Mouse (Mus musculus) embryonic facial prominence, embryonic 11.5 days (tissue): ENCODE measurements around the gene Igsf21. TPM values are rescaled to one million over a fixed set of nuclear protein-coding genes. Genes with fewer than 3 reads are reported as not detected.

Experiments
- ATAC-seq: fragments of 200-750 bp; cut with Nextera tagmentation; replicated peaks from 2 replicates; pipeline ENCODE4 v1.8.0; 2017; ENCODE audit warnings: low read depth; ENCODE audit not compliant: insufficient number of reproducible peaks, low FRiP score, low TSS enrichment
- DNase-seq: peaks from one replicate; pipeline ENCODE4 v3.0.0-alpha.2; 2015; ENCODE audit warnings: low spot score
- H3K27ac ChIP-seq: fragments of 300-500 bp; sonication (generic); replicated peaks from 2 replicates; pipeline ENCODE4 v1.5.1; 2014; ENCODE audit warnings: mild to moderate bottlenecking, low read depth, low read length, control low read depth
- H3K27me3 ChIP-seq: fragments of 300-500 bp; sonication (generic); 2 replicates; pipeline ENCODE4 v1.6.1; 2014; ENCODE audit warnings: mild to moderate bottlenecking, low read length, moderate library complexity, mixed read lengths; ENCODE audit not compliant: control insufficient read depth, insufficient read depth
- H3K36me3 ChIP-seq: fragments of 300-500 bp; sonication (generic); replicated peaks from 2 replicates; pipeline ENCODE4 v1.6.1; 2014; ENCODE audit warnings: low read depth, mild to moderate bottlenecking, low read length, moderate library complexity, mixed read lengths; ENCODE audit not compliant: control insufficient read depth, insufficient read depth
- H3K4me1 ChIP-seq: fragments of 300-500 bp; sonication (generic); 2 replicates; pipeline ENCODE4 v1.6.1; 2014; ENCODE audit warnings: low read length, mixed read lengths; ENCODE audit not compliant: control insufficient read depth, insufficient read depth
- H3K4me2 ChIP-seq: fragments of 300-500 bp; sonication (generic); 2 replicates; pipeline ENCODE4 v1.6.1; 2014; ENCODE audit warnings: low read depth, mild to moderate bottlenecking, control low read depth, low read length, moderate library complexity
- H3K4me3 ChIP-seq: fragments of 300-500 bp; sonication (generic); 2 replicates; pipeline ENCODE4 v1.5.1; 2014; ENCODE audit warnings: low read depth, low read length, control low read depth
- H3K9ac ChIP-seq: fragments of 300-500 bp; sonication (generic); replicated peaks from 2 replicates; pipeline ENCODE4 v1.6.1; 2014; ENCODE audit warnings: mild to moderate bottlenecking, control low read depth, low read length
- H3K9me3 ChIP-seq: fragments of 300-500 bp; sonication (generic); replicated peaks from 2 replicates; pipeline ENCODE4 v1.6.1; 2016; ENCODE audit warnings: mild to moderate bottlenecking, low read length, inconsistent platforms, mixed read lengths; ENCODE audit not compliant: control insufficient read depth
- WGBS: fragments of 180-500 bp; shearing (Covaris S2); extraction: QIAGEN DNeasy Blood & Tissue Kit; methylation state at CpG from one replicate; pipeline ENCODE4 v1.1.7; 2014; 5-methylcytosine and 5-hydroxymethylcytosine counted together
- polyA plus RNA-seq: library from polyadenylated mRNA; unstranded; fragments of >200 nt; fragmentation: Nextera tagmentation; extraction: Ambion mirVana; gene quantifications from 2 replicates; pipeline ENCODE4 v1.2.1, GENCODE M21; 2014

The Igsf21 gene
- polyA plus RNA-seq, 1 experiment from 2014 or later = 0.95 TPM

- no peak overlapping the region for H3K4me3 ChIP-seq
- WGBS = 2% methylated on average over 13 of the region's 13 CpGs
- no peak overlapping the region; the same call in 1 of the 2 replicates for H3K4me2 ChIP-seq
- 0 out of 2 replicates have a peak overlapping the region, but pooled peaks have one; percentile 18 for H3K9ac ChIP-seq
- no peak overlapping the region for H3K27ac ChIP-seq
- ATAC-seq (no peak), DNase-seq (peak; percentile 40)
- no peaks in the 10 kb centered on the region for H3K36me3 ChIP-seq
- no peaks in the 10 kb centered on the region for H3K9me3 ChIP-seq
- no peaks in the 10 kb centered on the region for H3K4me1 ChIP-seq
- H3K27me3 ChIP-seq = peaks cover 10% of the 10 kb centered on the region; the same call in 1 of the 2 replicates
Measured at GRCm38 (mm10) chr4:140037784-140038387, 208.7 kb downstream of the Igsf21 start.

GRCm38 (mm10) chr4:140035232-140035631 is 211.4 kb downstream of the Igsf21 start:
- Histone ChIP-seq H3K27ac (no peak overlapping the region), H3K4me3 (no peak overlapping the region), H3K4me2 (no peak overlapping the region), H3K4me1 (no peaks in the 10 kb centered on the region), H3K9ac (no peak overlapping the region), H3K27me3 (peaks cover 10% of the 10 kb centered on the region; the same call in 1 of the 2 replicates), H3K36me3 (no peaks in the 10 kb centered on the region), H3K9me3 (no peaks in the 10 kb centered on the region)
- 70% methylated on average over 15 of the region's 15 CpGs for WGBS
- ATAC-seq = no peak
- DNase-seq = no peak

DNA sequence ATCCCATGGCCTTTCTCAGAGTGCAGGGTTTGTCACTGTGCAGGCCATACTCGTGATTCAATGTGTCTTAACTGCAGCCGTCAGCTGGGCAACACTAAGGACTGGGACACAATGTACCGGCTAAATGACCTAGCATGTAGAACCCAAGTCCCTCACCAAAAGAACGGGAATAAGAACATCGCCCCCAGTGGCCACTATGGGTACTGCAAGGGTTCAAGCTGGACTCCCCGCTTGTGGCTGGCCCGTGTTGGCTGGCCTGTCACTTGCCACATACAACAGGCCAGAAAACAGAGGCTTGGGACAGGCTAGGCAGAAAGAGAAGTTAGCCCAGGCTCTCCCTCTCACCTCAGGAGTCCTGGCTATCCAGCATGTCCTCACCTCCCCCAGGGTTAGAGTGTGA is 213.2 kb downstream of the Igsf21 start:
- ATAC-seq (no peak), DNase-seq (peak; percentile 70)
- 36% methylated on average over 7 of the region's 7 CpGs for WGBS
- Histone ChIP-seq H3K4me1 (no peaks in the 10 kb centered on the region; the same call in 1 of the 2 replicates), H3K4me3 (no peak overlapping the region), H3K27me3 (peaks cover 8% of the 10 kb centered on the region; the same call in 1 of the 2 replicates), H3K36me3 (no peaks in the 10 kb centered on the region), H3K4me2 (no peak overlapping the region), H3K9me3 (no peaks in the 10 kb centered on the region), H3K27ac (no peak overlapping the region), H3K9ac (no peak overlapping the region)

- Histone ChIP-seq H3K4me1 (no peaks in the 10 kb centered on the region; the same call in 1 of the 2 replicates), H3K9me3 (no peaks in the 10 kb centered on the region), H3K4me2 (no peak overlapping the region), H3K9ac (no peak overlapping the region), H3K27ac (no peak overlapping the region), H3K4me3 (no peak overlapping the region), H3K27me3 (no peaks in the 10 kb centered on the region), H3K36me3 (no peaks in the 10 kb centered on the region)
- peak; percentile 66 for ATAC-seq
- peak; percentile 61 for DNase-seq
- WGBS = 29% methylated on average over 6 of the region's 6 CpGs
Measured at GRCm38 (mm10) chr4:140030415-140030814, 216.2 kb downstream of the Igsf21 start.

- Histone ChIP-seq H3K4me1 (no peaks in the 10 kb centered on the region; the same call in 1 of the 2 replicates), H3K4me2 (no peak overlapping the region), H3K27me3 (no peaks in the 10 kb centered on the region), H3K36me3 (no peaks in the 10 kb centered on the region), H3K9ac (no peak overlapping the region), H3K9me3 (no peaks in the 10 kb centered on the region), H3K4me3 (no peak overlapping the region), H3K27ac (no peak overlapping the region)
- 0 out of 2 replicates have a peak, but pooled peaks have one; percentile 37 for ATAC-seq
- WGBS = 49% methylated on average over 5 of the region's 5 CpGs
- DNase-seq = no peak
Measured at GRCm38 (mm10) chr4:140030040-140030386, 216.6 kb downstream of the Igsf21 start.

DNA sequence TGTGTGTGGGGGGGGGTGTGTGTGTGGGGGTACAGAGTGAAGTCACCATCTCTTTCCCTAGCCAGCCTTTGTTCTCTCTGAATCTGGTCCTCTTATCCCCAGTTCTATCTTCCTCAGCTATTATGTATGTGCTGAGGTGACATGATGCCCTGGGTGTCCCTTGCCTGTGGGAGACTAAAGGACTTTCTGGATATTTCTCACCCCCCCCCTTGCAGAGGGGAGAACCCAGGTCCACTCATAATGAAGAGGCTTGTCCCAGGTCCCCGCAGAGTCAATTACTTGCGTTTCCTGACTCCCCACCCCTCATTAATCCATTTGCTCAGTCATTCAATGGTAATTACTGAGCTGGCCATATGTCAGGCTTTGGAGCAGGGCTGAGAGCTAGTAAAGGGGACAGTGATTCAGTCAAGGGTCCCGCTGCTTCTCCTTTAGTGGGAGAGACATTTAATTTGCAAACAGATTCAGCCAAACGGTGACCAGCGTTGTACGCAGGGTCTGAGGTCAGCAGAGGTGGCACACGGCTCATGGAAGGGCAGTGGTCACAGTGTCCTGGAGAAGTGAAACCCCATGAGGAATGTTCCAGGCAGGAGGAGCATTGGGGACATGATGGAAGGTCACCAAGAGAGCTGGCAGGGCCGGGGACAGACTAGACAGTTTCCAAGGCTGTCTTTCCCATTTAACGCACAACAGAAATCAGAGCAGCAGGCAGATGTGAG is 217.1 kb downstream of the Igsf21 start:
- ATAC-seq = no peak
- DNase-seq = no peak

DNA sequence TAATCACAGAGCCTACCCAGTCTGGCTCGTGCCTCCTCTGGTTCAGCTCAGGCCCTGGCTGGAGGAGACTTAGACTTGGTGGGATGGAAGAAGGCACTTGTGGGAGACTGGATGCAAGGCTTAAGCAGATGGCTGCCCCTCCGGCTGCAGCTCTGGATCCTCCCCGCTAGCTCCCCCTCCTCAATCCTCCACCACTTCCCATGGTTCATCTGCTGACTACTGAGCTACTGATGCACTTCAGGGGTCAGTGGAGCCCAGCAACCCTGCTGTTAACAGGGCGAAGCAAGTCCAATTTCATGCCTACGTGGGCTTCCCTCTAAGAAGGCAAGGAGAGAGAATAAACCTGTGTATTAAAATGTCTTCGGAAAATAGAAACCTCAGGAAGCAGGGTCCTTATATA is 222.8 kb downstream of the Igsf21 start:
- Histone ChIP-seq H3K27ac (no peak overlapping the region), H3K4me2 (no peak overlapping the region), H3K4me1 (no peaks in the 10 kb centered on the region), H3K36me3 (no peaks in the 10 kb centered on the region), H3K4me3 (no peak overlapping the region), H3K9me3 (no peaks in the 10 kb centered on the region), H3K27me3 (no peaks in the 10 kb centered on the region), H3K9ac (no peak overlapping the region)
- DNase-seq (no peak), ATAC-seq (no peak)
- 81% methylated on average over 6 of the region's 6 CpGs for WGBS

More for the DNA sequence above, 217.1 kb downstream of the Igsf21 start:
- no peak overlapping the region for H3K27ac ChIP-seq
- no peak overlapping the region for H3K4me2 ChIP-seq
- H3K36me3 ChIP-seq = no peaks in the 10 kb centered on the region
- H3K9ac ChIP-seq = no peak overlapping the region
- H3K4me1 ChIP-seq = no peaks in the 10 kb centered on the region; the same call in 1 of the 2 replicates
- H3K4me3 ChIP-seq = no peak overlapping the region
- WGBS = 40% methylated on average over 9 of the region's 9 CpGs
- H3K27me3 ChIP-seq = no peaks in the 10 kb centered on the region
- H3K9me3 ChIP-seq = no peaks in the 10 kb centered on the region

GRCm38 (mm10) chr4:140015916-140016315 is 230.7 kb downstream of the Igsf21 start:
- H3K36me3 ChIP-seq = no peaks in the 10 kb centered on the region
- WGBS = 38% methylated on average over 7 of the region's 7 CpGs

More at GRCm38 (mm10) chr4:140015916-140016315, 230.7 kb downstream of the Igsf21 start:
- no peak for ATAC-seq
- no peaks in the 10 kb centered on the region for H3K27me3 ChIP-seq
- H3K9ac ChIP-seq = no peak overlapping the region
- no peaks in the 10 kb centered on the region for H3K4me1 ChIP-seq
- H3K4me2 ChIP-seq = no peak overlapping the region
- H3K4me3 ChIP-seq = no peak overlapping the region
- no peak overlapping the region for H3K27ac ChIP-seq
- no peaks in the 10 kb centered on the region for H3K9me3 ChIP-seq
- peak; percentile 52 for DNase-seq
